Mouse (Mus musculus): ENCODE measurements at regions not wholly inside any gene's neighbourhood (a gene's known extent, or its start where the extent isn't known, plus 50 kb on each side); places are given as distances from the start of the nearest gene placed in this dataset.
A peak's percentile ranks its signal among the peaks of the same experiment; 100 is the strongest.

DNA sequence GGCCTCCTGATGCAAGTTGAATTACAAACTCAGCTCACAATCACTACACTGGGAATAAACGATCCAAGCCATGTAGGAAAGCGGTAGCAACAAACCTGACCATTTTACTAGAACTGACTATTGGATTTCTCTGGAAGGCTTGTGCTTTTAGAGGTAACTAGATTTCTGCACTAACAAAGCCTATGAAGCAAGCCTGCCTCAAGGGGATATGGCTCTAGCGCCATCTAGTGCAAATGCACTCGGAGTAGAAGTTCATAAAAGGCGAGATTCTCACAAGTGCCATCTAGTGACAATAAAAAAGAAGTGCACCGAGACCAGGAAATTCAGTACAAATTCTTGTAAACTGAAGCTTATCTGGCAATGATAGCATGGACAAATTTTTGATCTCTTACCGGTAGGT lies 364.9 kb upstream of the Fmr1 start:
- TF ChIP-seq ZNF384 (IDR thresholded peaks at IDR 0.05; ENCODE audit: low read depth, low read length) (no peak), CHD2 (IDR thresholded peaks at IDR 0.05; ENCODE audit: low read depth, low read length) (no peak), HCFC1 (IDR thresholded peaks at IDR 0.05; ENCODE audit: borderline replicate concordance, insufficient read depth, low read length) (no peak), MAFK (IDR thresholded peaks at IDR 0.05; ENCODE audit: insufficient read depth, low read depth, low read length) (no peak), ZC3H11A (IDR thresholded peaks at IDR 0.05; ENCODE audit: borderline replicate concordance, low read depth, low read length) (peak; percentile 92)

Data from ES-E14 (cell line).